Mouse (Mus musculus): ENCODE data around the gene Cdh13. TPM values are rescaled to one million over a fixed set of nuclear protein-coding genes. Genes with fewer than 3 reads are reported as not detected.

The Cdh13 gene
- polyA plus RNA-seq, 1 experiment from 2014 or later = 14.4 TPM

DNA sequence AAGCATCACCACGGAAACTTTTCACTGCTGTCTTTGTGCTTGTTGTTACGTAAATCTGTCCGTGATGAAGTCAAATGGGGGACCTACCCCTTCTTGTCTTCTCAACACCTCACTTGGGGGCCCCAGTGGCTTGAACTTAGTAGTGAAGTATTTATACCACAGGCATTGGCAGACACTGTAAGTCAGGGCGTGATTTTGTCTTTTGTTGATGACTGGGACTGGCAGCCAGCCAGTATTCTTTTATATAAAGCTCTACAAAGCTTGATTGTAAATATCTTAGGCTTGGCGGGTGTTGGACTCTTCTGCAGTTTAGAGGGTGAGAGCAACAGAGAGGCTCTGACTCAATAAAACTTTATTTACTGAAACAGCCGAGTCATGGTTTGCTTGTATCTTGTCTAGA is 91.2 kb downstream of the Cdh13 start:
- WGBS = 81% methylated on average over 6 of the region's 6 CpGs
- no peaks in the 10 kb centered on the region for H3K27me3 ChIP-seq (ENCODE audit: insufficient read depth, poor library complexity, severe bottlenecking)
- no peak overlapping the region for H3K27ac ChIP-seq
- H3K4me3 ChIP-seq = no peak overlapping the region
- no peaks in the 10 kb centered on the region for H3K36me3 ChIP-seq
- H3K4me1 ChIP-seq = peaks cover 26% of the 10 kb centered on the region
- no peak for DNase-seq (ENCODE audit: low spot score)
- H3K9me3 ChIP-seq = no peaks in the 10 kb centered on the region

DNA sequence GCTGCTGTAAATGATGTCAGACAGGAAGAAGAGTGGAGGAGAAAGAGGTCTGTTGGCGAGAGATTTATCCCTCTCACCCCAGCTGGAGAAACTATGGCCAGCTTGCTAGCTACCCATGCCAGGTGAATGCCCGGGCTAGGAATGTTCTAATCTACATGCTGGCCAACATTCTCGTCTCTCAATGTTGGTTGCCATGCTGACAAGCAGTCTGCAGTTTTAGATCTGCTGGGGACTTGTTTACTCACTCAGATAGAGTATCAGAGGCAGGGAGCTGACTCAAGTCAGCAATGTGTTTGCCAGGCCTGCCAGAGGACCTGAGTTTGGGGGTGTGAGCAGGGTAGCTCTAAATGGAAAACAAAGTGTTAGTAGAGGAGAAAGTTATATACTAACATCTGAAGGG is 93.3 kb downstream of the Cdh13 start:
- no peak for DNase-seq (ENCODE audit: low spot score)
- H3K27ac ChIP-seq = peak overlapping the region; percentile 22; the same call in 1 of the 2 replicates
- peaks cover 46% of the 10 kb centered on the region for H3K4me1 ChIP-seq
- H3K4me3 ChIP-seq = no peak overlapping the region
- H3K27me3 ChIP-seq (ENCODE audit: insufficient read depth, poor library complexity, severe bottlenecking) = no peaks in the 10 kb centered on the region
- 34% methylated on average over 3 of the region's 3 CpGs for WGBS
- H3K9me3 ChIP-seq = no peaks in the 10 kb centered on the region
- H3K36me3 ChIP-seq = no peaks in the 10 kb centered on the region

DNA sequence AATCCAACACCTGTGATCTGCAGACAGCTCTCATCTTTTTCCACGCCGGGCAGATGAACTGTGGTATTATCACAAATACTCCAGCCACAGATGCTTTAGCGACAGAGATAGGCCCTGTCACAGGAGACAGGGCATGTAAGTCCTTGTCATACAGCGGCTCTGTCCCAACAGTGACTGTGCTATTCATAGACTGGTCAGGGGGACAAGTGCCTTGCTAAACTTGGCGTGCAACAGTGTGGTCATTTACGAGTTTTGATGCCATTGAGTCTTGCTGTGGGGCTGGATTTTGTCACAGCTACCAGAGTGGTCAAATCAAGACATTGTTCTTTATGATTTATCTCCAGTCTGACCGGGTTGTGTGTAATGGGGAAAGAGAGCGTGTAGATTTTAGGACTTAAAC is 95.5 kb downstream of the Cdh13 start:
- Histone ChIP-seq H3K27me3 (ENCODE audit: insufficient read depth, poor library complexity, severe bottlenecking) (no peaks in the 10 kb centered on the region), H3K27ac (peak overlapping the region; percentile 81), H3K4me1 (peaks cover 47% of the 10 kb centered on the region), H3K9me3 (no peaks in the 10 kb centered on the region), H3K4me3 (no peak overlapping the region), H3K36me3 (no peaks in the 10 kb centered on the region)
- 38% methylated on average over 8 of the region's 8 CpGs for WGBS
- peak; percentile 79 for DNase-seq (ENCODE audit: low spot score)

DNA sequence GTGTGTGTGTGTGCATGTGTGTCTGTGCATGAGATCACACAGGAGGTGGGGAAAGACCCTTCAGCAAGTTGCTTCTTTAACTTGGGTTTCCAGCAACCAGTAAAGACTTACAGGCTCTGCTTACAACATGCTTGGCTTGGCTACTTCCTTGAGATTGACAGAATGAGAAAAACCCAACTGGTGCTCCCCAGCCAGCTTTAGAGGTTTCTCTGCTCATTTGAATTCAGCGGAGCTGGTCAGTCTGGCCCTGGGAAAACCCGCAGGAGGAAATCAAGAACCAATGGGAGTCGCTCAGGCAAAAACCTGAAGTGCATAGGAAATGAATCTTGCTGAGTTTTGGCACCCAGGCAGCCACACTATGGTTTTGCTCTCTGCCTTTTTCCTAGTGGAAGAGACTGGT is 96.1 kb downstream of the Cdh13 start:
- no peak overlapping the region for H3K4me3 ChIP-seq
- WGBS = 64% methylated on average over 3 of the region's 3 CpGs
- no peak for DNase-seq (ENCODE audit: low spot score)
- no peaks in the 10 kb centered on the region for H3K9me3 ChIP-seq
- peak overlapping the region; percentile 81 for H3K27ac ChIP-seq
- no peaks in the 10 kb centered on the region for H3K36me3 ChIP-seq
- H3K4me1 ChIP-seq = peaks cover 50% of the 10 kb centered on the region
- H3K27me3 ChIP-seq (ENCODE audit: insufficient read depth, poor library complexity, severe bottlenecking) = no peaks in the 10 kb centered on the region

DNA sequence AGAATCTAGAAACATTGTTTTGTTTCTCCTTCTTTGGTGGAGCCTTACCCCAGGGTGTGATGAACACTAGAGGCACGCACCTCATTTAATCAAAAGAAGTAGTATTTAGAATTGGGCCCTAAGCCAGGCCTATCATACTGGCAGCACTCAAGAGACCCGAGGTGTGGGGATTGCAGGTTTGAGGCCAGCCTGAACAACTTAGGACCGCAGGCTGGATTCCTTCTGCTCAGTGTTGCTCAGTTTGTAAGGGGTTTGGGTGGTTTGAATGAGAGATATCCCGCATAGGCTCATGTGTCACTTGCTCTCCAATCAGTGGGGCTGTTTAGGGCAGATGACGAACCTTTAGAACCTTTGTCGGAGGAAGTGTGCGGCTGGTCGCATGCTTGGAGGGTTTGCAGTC is 96.5 kb downstream of the Cdh13 start:
- H3K9me3 ChIP-seq = no peaks in the 10 kb centered on the region
- peaks cover 50% of the 10 kb centered on the region for H3K4me1 ChIP-seq
- no peak for DNase-seq (ENCODE audit: low spot score)
- peak overlapping the region; percentile 81 for H3K27ac ChIP-seq
- H3K4me3 ChIP-seq = no peak overlapping the region
- 70% methylated on average over 8 of the region's 8 CpGs for WGBS
- H3K36me3 ChIP-seq = no peaks in the 10 kb centered on the region
- no peaks in the 10 kb centered on the region for H3K27me3 ChIP-seq (ENCODE audit: insufficient read depth, poor library complexity, severe bottlenecking)

DNA sequence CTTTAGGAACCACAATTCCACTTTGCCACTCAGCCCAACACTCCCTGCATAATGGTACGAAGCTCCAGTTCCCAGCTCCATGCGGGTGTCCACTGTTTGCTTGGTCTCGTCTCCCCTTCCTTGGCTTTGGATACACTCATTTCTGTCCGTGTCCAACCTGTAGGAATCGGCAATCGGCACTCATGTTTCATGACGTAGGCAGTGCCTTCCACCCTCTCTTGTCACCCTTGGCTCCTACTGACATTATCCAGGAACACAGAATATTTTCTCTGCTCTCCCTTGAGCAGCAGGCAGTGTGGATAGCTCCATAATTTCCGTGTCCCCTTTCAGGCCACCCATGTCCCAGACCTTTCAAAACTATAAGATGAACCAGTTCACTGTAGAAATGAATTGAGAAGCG is 97.2 kb downstream of the Cdh13 start:
- DNase-seq (ENCODE audit: low spot score) = no peak
- Histone ChIP-seq H3K27me3 (ENCODE audit: insufficient read depth, poor library complexity, severe bottlenecking) (no peaks in the 10 kb centered on the region), H3K27ac (peak overlapping the region; percentile 81), H3K36me3 (no peaks in the 10 kb centered on the region), H3K4me1 (peaks cover 50% of the 10 kb centered on the region), H3K4me3 (no peak overlapping the region), H3K9me3 (no peaks in the 10 kb centered on the region)
- 54% methylated on average over 9 of the region's 9 CpGs for WGBS

DNA sequence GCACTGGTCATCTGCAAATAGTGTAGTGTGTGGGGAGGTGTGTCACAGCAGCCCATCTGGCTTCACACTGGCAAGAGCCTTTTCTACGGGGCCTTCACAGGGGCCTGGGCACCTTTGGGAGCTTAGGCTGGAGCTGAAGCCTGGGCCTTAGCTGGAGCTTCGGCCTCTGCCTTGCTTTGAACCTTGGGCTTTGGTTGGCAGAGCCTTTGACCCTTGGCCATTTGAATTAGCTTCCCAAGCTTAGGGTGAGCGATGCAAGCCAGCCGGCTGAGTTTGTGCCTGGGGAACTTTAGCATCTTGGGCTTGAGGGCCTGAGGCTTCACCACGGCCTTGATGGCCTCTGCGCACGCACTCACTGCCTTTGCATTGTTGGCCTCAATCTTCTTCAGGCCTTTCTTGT is 98.1 kb downstream of the Cdh13 start:
- H3K36me3 ChIP-seq = no peaks in the 10 kb centered on the region
- no peak for DNase-seq (ENCODE audit: low spot score)
- WGBS = 86% methylated on average over 7 of the region's 7 CpGs
- H3K9me3 ChIP-seq = no peaks in the 10 kb centered on the region
- H3K27ac ChIP-seq = no peak overlapping the region
- no peaks in the 10 kb centered on the region for H3K27me3 ChIP-seq (ENCODE audit: insufficient read depth, poor library complexity, severe bottlenecking)
- H3K4me1 ChIP-seq = peaks cover 49% of the 10 kb centered on the region
- H3K4me3 ChIP-seq = no peak overlapping the region

DNA sequence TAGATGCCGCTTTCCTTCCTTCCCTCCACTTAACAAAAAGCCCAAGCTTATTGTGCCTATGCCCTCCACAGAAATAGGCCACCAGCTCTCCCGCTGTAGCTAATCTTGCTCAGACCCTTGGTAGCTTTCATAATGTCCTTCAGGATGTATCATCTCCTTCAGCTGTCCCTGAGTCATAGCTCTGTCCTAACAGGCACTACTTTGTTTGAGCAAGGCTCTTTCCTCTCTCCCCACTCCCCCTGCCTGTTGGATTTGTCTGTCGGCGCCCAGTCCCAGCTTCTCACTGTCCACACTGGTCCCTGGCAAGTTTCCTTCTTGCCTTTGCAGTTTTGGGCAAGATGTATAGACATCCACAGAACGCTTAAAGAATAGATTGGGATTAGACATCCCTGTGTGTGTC is 100.8 kb downstream of the Cdh13 start:
- peaks cover 28% of the 10 kb centered on the region for H3K4me1 ChIP-seq
- no peak overlapping the region for H3K4me3 ChIP-seq
- WGBS = 76% methylated on average over 5 of the region's 5 CpGs
- no peaks in the 10 kb centered on the region for H3K27me3 ChIP-seq (ENCODE audit: insufficient read depth, poor library complexity, severe bottlenecking)
- DNase-seq (ENCODE audit: low spot score) = peak; percentile 62
- H3K9me3 ChIP-seq = no peaks in the 10 kb centered on the region
- H3K36me3 ChIP-seq = no peaks in the 10 kb centered on the region
- no peak overlapping the region for H3K27ac ChIP-seq

DNA sequence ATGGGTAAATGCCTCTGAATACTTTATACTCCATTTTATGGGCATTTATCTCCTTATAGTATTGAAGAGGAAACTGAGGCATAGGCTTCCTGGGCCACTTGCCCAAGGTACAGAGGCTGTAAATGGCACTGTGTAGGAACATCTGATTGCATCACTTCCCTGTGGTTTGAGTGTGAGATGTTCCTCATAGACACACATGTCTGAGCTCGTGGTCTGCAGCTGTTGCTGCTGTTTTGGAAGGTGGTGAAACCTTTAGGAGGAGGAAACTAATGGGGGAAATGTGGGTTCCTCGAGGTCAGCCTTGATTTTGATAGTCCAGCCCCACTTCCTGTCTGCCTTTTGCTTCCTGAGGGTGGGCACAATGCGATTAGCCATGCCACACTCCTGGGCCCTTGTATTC is 105.9 kb downstream of the Cdh13 start:
- Histone ChIP-seq H3K9me3 (no peaks in the 10 kb centered on the region), H3K27ac (no peak overlapping the region), H3K36me3 (no peaks in the 10 kb centered on the region), H3K4me1 (peaks cover under 1% of the 10 kb centered on the region; the same call in 1 of the 2 replicates), H3K27me3 (ENCODE audit: insufficient read depth, poor library complexity, severe bottlenecking) (no peaks in the 10 kb centered on the region), H3K4me3 (no peak overlapping the region)
- DNase-seq (ENCODE audit: low spot score) = no peak
- WGBS = 59% methylated on average over 3 of the region's 3 CpGs

DNA sequence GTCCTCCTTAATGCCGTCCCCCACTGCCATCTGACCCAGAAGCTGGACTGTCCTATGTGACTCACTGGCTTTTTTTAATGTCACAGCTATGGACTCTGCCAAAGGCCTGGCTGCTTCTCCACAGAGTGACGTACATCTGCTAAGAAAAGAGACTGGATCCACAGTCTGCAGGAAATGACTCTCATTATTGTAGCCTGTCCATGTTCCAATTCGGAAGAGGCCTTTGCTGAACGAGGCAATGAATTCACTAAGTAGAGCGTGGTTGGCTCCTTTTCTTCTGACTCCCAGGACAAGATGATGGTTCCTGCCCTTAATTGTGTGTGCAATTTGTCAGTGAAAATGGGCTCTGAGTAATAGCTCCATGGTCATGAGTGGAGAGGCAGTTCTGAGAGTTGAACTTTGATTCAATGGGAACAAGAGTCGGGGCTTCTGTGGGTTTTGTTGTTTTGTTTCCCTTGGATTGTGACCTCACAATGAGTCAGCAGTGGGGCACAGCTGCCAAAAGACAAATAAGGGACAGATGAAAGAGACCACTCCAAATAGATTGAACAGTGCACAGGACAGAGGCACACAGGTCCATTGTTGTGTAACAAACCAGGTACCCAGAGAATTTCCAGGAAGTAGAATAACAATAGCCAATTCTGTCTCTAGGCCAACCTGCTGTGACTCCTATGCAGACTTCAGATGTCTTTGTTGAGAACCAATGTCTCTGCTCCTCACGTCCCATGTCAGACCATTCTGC is 110.5 kb downstream of the Cdh13 start:
- WGBS = 76% methylated on average over 7 of the region's 7 CpGs
- no peak overlapping the region for H3K4me3 ChIP-seq
- H3K36me3 ChIP-seq = no peaks in the 10 kb centered on the region
- peak; percentile 68 for DNase-seq (ENCODE audit: low spot score)
- H3K27ac ChIP-seq = no peak overlapping the region
- H3K4me1 ChIP-seq = no peaks in the 10 kb centered on the region
- no peaks in the 10 kb centered on the region for H3K27me3 ChIP-seq (ENCODE audit: insufficient read depth, poor library complexity, severe bottlenecking)
- H3K9me3 ChIP-seq = no peaks in the 10 kb centered on the region

DNA sequence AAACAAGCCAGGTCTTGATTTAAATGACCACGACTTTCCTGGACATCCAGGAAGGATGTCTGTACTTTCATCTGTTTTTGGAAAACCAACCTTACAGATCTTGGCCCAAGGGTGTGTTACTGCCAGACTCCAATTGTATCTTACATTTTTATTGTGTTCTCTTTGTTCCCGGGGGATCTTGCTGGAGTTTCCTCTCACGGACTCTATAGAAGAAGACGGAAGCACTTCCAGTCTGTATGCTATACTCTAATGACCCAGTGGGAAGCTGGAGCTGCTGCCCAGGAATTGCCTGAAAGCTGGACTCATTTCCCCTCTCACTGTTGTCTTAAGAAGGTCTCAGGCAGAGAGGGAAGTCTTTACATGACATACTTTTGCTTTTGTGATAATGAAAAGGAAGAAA is 111.6 kb downstream of the Cdh13 start:
- no peak overlapping the region for H3K27ac ChIP-seq

DNA sequence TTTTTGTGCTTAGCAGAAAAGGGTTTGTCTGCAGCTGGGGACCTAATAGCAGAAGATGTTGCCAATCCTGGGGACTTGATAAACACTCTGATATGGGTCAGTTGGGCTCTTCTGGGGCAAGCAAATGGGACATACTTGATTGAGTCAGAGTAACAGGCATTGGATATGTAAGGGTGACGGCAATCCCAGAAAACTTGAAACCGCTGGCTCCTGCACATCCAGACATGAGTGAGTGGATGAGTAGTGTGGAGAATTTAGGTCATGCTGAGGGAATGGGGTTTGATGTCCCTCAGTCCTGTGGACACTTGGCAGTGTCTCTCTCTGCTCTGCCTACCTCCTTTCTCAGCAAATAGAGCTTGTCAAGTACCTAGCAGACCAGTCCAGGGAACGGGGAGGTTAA is 121.3 kb downstream of the Cdh13 start:
- 88% methylated on average over 3 of the region's 3 CpGs for WGBS
- H3K36me3 ChIP-seq = 0 out of 2 replicates have a peak, but pooled peaks cover 2% of the 10 kb centered on the region
- no peak for DNase-seq (ENCODE audit: low spot score)
- H3K9me3 ChIP-seq = no peaks in the 10 kb centered on the region
- H3K4me1 ChIP-seq = no peaks in the 10 kb centered on the region
- H3K4me3 ChIP-seq = no peak overlapping the region
- H3K27me3 ChIP-seq (ENCODE audit: insufficient read depth, poor library complexity, severe bottlenecking) = no peaks in the 10 kb centered on the region
- no peak overlapping the region for H3K27ac ChIP-seq

More for the DNA sequence above, 111.6 kb downstream of the Cdh13 start:
- Histone ChIP-seq H3K4me1 (no peaks in the 10 kb centered on the region), H3K4me3 (no peak overlapping the region), H3K27me3 (ENCODE audit: insufficient read depth, poor library complexity, severe bottlenecking) (no peaks in the 10 kb centered on the region), H3K36me3 (no peaks in the 10 kb centered on the region), H3K9me3 (no peaks in the 10 kb centered on the region)
- 70% methylated on average over 4 of the region's 4 CpGs for WGBS
- peak; percentile 3 for DNase-seq (ENCODE audit: low spot score)

DNA sequence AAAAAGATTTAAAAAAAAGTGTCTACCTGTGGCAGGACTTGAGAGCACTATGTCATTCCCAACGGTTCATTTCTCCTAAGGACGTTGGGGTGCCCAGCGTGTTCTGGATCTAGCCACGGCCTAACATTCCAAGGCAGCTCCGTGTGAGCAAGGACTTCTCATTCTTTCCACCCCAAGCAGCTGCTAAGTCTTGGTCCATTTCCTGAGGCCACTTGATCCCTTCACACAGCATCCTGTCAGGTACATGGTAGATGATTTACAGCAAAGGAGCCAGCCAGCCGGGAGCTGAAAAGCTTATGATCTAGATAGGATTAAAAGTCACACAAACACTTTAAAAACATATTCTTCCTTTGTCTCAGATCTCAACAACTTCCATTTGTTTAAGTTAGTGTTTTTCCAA is 123.8 kb downstream of the Cdh13 start:
- Histone ChIP-seq H3K27ac (no peak overlapping the region), H3K27me3 (ENCODE audit: insufficient read depth, poor library complexity, severe bottlenecking) (no peaks in the 10 kb centered on the region), H3K36me3 (0 out of 2 replicates have a peak, but pooled peaks cover 2% of the 10 kb centered on the region), H3K4me3 (no peak overlapping the region), H3K9me3 (no peaks in the 10 kb centered on the region), H3K4me1 (no peaks in the 10 kb centered on the region)
- DNase-seq (ENCODE audit: low spot score) = no peak
- WGBS = 68% methylated on average over 6 of the region's 6 CpGs

DNA sequence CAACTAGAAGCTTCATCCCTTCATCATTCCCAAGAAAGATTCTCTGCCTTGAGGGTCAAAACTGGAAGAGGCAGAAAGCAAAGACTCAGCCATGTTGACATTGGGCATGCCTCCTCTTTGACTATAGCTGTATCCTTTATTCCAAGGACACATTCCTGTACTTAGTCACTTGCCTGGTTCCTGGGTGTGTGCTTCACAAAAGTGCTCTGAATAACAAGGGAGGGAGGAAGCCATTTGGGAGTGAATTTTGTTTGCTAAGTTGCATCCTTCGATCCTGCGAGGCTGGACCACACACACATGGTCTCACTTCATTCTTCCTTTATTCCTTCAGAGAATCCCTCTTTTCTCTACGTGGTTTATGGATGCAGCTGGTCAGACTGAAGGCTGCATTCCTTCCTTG is 125.9 kb downstream of the Cdh13 start:
- no peaks in the 10 kb centered on the region for H3K4me1 ChIP-seq
- no peaks in the 10 kb centered on the region for H3K27me3 ChIP-seq (ENCODE audit: insufficient read depth, poor library complexity, severe bottlenecking)

More for the DNA sequence above, 125.9 kb downstream of the Cdh13 start:
- no peak for DNase-seq (ENCODE audit: low spot score)
- 91% methylated on average over 3 of the region's 3 CpGs for WGBS
- Histone ChIP-seq H3K9me3 (no peaks in the 10 kb centered on the region), H3K4me3 (no peak overlapping the region), H3K36me3 (no peaks in the 10 kb centered on the region), H3K27ac (no peak overlapping the region)
